ENCODE assay signal across 1 mouse cellular context in the genomic region with DNA sequence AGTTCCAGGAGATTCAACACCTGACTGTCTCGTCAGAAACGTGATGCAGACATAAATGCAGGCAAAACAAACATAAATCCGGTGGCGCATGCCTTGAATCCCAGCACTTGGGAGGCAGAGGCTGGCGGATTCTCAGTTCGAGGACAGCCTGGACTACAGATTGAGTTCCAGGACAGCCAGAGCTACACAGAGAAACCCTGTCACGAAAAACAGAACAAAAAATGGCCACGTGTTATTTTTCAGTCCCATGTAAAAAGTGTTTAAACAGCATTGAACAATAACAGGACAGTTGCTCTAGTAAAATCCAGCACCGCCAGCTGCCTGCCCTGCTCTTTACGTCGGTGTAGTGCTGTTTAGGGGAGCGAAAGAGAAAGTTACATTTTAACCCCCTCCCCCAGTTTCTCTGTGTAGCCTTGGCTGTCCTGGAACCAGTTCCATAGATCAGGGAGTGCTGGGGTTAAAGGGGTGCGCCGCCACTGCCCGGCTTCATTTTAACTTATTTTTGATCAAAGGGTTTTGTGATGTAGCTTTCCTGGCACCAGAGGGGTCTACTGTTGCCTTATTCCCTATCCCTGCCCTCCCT.
TF ChIP-seq lines count a peak whose summit lies in the region.

No protein-coding gene starts in this region.

TF ChIP-seq in MEL, 35 proteins besides CTCF, POLR2A, EP300 and RAD21:
- TF ChIP-seq ZNF384 (IDR thresholded peaks at IDR 0.05; ENCODE audit: low read depth, low read length) (no peak; the same call in 1 of the 2 replicates), MAZ (IDR thresholded peaks at IDR 0.05; ENCODE audit: low read depth, low read length) (no peak; the same call in 1 of the 2 replicates), TCF12 (IDR thresholded peaks at IDR 0.05; ENCODE audit: low read depth, low read length) (no peak), ZC3H11A (IDR thresholded peaks at IDR 0.05; ENCODE audit: low read depth, low read length) (no peak), MAX (IDR thresholded peaks at IDR 0.05; ENCODE audit: low read length) (peak; percentile 85), SIN3A (IDR thresholded peaks at IDR 0.05; ENCODE audit: low read length) (peak; percentile 47; the same call in 1 of the 2 replicates), POLR2AphosphoS5 (IDR thresholded peaks at IDR 0.05; ENCODE audit: borderline replicate concordance, low read depth, low read length) (0 out of 2 replicates have a peak, but pooled peaks have one; percentile 23), POLR2AphosphoS2 (IDR thresholded peaks at IDR 0.05; ENCODE audit: low read length) (peak; percentile 42), NRF1 (IDR thresholded peaks at IDR 0.05; ENCODE audit: insufficient read depth, low read depth, low read length, poor library complexity, severe bottlenecking) (no peak), MYC (IDR thresholded peaks at IDR 0.05; ENCODE audit: low read depth, low read length) (no peak; the same call in 1 of the 2 replicates), GABPA (IDR thresholded peaks at IDR 0.05; ENCODE audit: low read depth, low read length) (no peak), UBTF (IDR thresholded peaks at IDR 0.05; ENCODE audit: borderline replicate concordance, insufficient read depth, low read depth, low read length) (no peak), ETS1 (IDR thresholded peaks at IDR 0.05; ENCODE audit: low read depth, low read length) (no peak), HCFC1 (IDR thresholded peaks at IDR 0.05; ENCODE audit: low read depth, low read length) (no peak), SMC3 (IDR thresholded peaks at IDR 0.05; ENCODE audit: low read depth, low read length) (no peak), ZMIZ1 (IDR thresholded peaks at IDR 0.05; ENCODE audit: low read depth, low read length) (no peak; the same call in 1 of the 2 replicates), ZKSCAN1 (IDR thresholded peaks at IDR 0.05; ENCODE audit: low read depth, low read length) (peak; percentile 35; the same call in 1 of the 2 replicates), USF2 (IDR thresholded peaks at IDR 0.05; ENCODE audit: borderline replicate concordance in 1 of 2, insufficient read depth in 1 of 2, low read depth in 1 of 2, low read length in 2 of 2) (no peak), BHLHE40 (IDR thresholded peaks at IDR 0.05; ENCODE audit: borderline replicate concordance, low read depth, low read length) (no peak), TBP (IDR thresholded peaks at IDR 0.05; ENCODE audit: low read depth, low read length) (peak; percentile 80), E2F4 (IDR thresholded peaks at IDR 0.05; ENCODE audit: borderline replicate concordance, low read depth, low read length) (no peak), MXI1 (IDR thresholded peaks at IDR 0.05; ENCODE audit: low read depth, low read length) (peak; percentile 81), USF1 (IDR thresholded peaks at IDR 0.05; ENCODE audit: low read depth, low read length) (peak; percentile 62)
